Mouse (Mus musculus) frontal cortex, postnatal 14 days (tissue): ENCODE results near the gene Sort1.
"Not testable (repeated sequence)": the region's sequence is repeated elsewhere in the genome, so short reads cannot be mapped to it uniquely, and the experiment has no call there.

Experiments
- DNase-seq, 2 experiments: peaks; one replicate each; pipeline ENCODE4 v3.0.0; 2022; ENCODE audit warnings: low spot score in 2 of 2

Sort1 gene

DNA sequence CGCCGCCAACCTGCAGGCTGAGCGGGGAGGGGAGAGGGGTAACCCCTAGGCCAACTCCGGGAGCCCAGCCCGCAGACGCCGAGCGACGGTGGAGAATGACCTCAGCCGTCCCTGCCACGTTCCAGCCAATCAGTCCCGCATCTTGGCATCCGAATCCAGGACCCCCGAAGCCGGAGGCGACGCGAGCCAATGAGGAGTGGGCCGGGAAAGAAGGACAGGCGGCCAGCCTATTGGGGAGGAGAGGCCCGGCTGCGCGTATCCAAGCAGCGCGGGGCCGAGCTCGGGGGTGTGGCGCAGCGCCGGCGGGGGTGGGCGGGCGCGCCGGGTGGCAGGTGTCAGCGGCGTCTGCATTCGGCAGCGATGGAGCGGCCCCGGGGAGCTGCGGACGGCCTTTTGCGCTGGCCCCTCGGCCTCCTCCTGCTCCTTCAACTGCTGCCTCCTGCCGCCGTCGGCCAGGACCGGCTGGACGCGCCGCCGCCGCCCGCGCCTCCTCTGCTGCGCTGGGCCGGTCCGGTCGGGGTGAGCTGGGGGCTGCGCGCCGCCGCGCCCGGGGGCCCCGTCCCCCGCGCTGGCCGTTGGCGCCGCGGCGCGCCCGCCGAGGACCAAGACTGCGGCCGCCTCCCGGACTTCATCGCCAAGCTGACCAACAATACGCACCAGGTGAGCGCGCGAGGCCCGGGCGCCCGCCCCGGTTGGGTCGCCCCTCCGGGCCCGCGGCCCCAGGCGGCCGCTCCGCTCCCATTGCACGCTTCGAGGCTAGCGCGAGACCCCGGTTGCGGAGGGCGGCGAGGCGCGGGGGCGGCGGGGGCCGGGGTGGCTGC lies at the start of gene Sort1:
Gene Sort1, plus strand, starts transcription at position 302 of the 821 bp plus-strand sequence.
- peak; percentile 88 to 90 for DNase-seq

DNA sequence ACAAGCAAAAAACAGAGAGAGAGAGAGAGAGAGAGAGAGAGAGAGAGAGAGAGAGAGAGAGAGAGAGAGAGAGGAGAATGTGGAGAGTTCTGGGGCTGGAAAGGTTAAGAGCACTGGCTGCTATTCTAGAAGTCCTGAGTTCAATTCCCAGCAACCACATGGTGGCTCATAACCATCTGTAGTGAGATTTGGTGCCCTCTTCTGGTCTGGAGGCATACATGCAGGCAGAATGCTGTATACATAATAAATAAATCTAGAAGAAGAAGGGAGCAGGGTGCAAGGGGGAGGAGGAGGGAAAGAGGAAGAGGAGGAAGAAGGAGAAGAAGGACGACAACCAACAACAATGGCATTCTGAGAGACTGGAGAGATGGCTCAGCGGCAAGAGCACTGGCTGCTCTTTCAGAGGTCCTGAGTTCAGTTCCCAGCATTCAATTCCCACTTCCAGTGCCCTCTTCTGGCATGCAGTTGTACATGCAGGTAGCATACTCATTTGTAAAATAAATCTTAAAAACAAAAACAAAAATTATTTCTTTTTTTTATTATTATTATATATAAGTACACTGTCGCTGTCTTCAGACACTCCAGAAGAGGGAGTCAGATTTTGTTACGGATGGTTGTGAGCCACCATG lies 46.3 kb upstream of the Sort1 start:
- DNase-seq, result not testable (repeated sequence)

DNA sequence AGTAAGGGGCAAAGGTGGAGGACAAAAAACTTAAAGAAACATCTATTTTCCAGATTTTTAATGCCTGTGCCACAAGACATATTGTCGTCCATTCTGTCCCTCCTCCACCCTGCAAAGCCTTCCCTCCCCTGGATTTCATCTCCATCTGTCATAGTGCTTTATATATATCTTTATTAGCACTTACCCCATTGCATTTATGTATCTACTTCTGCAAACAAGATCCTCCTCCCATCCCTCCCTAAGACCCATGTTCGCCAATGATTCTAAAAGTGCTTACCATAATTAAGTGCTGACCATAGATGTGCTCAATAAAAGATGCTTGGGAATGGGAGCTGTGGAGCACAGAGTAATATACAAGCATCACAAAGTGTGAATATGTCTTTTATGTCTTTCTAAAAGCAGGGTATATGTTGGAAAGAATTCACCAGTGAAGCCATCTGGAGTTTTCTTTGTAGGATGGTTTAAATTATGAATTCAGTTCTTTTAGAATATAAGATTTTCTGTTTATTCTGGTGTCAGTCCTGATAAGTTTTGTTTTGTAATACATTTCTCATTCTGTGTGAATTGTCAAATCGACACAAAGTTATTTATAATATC lies 42.5 kb upstream of the Sort1 start:
- DNase-seq, result no peak

DNA sequence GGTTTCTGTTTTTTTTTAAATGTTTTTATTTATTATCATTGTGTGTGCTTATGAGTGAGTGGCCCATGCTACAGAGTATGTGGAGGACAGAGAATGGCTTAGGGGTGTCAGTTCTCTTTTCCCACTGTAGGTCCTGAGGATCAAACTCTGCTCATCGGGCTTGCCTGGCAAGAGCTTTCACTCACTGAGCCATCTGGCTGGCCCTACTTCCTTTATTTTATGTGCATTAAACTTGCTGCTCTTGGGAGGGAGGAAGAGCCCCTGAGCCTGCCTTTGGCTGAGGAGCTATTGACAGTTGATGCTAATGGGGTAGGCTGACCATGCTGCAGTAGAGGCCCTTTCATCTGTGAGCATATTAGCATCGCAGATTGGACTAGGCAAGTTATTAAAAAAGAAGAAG lies 37.0 kb upstream of the Sort1 start:
- DNase-seq, result no peak

DNA sequence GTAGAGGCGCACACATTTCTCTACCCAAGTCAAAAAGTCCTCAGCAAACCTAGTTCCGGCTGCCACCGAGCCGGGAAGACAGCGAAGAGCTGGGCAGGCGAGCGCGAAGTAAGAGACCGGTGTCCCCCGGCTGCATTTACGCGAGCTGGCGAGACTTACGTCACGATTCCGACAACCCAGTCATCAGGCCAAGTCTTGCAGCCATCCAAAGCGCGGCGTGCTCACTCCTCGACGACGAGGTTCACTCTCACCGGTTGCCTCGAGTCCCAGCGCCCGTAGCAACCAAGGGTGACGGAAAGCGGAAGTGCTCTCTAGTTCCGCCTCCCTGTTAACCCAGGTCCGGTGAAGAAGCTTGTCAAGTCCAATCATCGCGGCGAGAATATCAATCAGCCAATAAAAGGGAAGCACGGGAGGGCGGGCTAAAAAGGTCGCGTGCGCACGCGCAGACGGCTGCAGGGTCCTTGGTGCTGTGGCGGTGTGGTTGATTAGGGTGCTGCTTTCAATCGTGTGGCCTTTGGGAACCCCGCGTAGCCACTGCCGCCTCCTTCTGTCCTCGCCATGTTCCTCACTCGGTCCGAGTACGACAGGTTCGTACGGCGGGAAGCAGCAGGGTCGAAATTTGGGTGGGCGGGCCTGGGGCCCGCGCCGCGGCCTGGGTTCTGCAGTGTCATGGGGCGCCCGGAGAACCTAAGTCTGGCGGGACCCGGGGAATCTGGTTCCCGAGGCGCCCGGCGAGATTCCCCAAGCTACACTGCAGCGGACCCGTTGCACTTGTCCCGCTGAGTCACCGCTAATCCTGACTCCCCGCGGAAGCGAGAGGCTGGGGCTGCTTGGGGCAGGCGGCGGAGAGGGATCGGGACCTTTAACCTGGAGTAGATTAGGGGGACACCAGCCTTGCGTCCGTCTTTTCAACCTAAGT lies 26.9 kb upstream of the Sort1 start, which contains the start of gene Psma5:
Gene Psma5, plus strand, starts transcription at position 208 of the 919 bp plus-strand sequence.
- peak; percentile 92 to 94 for DNase-seq

DNA sequence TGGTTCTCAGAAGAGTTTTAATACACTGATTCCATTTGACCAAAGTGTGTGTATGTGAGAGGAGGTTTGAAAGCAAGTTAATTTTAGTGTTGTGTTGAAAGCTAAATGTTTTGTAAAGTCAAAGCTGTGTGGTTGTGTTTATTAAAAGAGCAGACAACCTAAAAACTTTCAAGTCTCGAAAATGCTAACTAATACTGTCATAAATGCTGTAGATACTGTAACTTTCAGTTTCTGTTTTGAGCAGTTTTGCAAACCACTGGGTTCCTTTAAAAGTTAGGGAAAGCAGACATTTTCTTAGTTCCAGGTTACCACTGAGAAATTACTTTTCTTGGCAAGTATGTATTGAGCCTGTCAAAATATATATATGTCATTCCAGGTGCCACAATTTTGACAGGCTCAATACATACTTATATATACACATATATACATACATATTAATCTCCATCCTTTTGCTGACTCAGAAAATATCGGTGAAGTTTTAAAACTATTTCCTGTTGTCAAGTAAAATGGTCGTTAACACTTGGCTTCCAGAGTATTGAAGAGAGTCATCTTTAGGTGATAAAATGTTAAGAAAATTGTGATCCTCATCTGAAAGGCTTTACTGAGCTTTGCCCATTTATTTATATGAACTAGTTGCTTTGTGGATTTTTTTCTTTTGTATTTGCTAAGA lies 25.9 kb upstream of the Sort1 start:
- DNase-seq, result no peak

DNA sequence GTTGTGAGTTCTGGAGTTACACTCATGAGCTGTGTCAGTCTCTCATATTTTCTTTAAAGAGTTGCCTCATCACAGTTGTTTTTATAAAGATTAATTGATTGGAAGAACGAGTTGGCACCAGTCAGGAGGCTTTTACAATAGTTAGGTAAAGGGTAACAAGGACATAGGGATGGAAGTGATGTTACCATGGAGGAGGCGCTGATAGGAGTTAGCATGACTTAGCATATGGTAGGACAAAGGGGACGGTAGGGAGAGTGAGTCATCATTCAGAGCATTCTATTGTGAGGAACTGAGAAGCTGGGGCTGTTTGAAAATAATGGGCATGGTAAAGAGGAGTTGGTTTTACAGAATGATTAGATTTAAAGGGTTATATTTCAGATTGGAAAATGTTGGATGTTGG lies 24.6 kb upstream of the Sort1 start:
- no peak for DNase-seq

DNA sequence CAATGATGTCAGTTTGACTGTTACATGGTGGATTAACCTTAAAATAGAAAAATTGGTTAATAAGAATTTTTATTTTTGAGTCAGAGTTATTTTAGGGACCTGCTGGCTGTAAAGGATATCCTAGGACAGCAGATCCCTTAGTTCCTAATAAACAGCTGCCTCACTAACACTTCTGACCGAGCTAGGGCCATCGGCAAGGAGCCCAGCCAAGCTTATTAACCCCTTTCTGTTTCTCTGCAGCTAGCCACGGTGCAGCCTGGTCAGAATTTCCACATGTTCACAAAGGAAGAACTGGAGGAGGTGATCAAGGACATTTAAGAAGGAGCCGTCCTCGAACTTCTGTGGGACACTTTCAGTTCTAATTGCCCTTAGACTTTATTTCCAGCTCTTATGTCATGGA lies 4.4 kb upstream of the Sort1 start:
- DNase-seq, result not testable (repeated sequence)

DNA sequence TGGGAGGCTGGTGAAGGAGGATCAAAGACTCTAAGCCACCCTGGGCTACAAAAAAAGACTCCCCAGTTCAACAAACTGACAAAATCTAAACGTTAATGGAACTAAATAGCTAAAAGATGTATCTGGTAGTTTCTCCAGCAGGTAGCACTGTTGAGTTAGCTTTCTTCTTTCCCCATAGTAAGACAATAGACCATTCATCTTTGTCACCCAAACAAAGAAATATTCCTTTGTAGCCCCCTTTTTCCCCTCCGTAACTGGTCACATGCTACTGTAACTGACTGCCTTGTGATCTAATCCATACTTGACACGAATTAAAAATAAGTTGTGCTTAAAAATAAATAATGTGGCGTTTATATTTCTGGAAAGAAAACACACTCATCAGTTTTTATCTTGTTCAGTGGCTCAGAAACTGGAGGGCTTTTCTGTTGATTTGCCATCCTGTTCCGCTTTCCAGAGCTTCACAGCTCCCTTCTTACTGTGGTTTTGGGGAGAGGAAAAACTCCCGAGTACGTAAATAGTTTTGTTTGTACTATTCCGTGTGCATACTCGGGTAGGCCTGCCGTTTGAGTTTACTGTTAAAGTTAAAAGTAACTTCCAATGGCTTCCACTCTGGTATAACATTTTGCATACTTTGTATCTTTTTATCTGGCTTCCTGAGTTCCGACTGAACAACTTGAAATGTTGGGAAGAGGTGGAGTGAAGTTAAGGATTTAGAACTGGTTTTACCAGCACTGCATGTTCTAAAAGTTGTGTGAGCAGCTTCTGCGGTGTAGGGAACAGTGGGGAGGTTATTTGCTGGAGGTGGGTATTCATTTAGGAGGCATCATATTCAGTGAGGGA lies 1.3 kb upstream of the Sort1 start:
- DNase-seq, result no peak

DNA sequence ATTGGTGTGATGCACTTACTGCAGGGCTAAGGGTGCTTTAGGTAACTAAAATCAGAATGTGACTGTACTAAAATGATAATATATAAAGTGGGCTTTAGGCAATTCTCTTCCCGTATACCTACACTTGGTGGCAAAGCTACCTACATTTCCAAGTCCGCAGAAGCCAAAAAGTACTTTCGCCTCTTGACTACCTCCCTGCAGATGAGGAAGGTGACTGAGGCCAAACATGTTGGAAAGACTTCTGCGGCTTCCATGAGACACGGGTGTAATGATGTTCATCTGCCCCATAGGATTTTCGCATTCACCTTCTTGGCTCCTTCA lies 681 bp upstream of the Sort1 start:
- no peak for DNase-seq

DNA sequence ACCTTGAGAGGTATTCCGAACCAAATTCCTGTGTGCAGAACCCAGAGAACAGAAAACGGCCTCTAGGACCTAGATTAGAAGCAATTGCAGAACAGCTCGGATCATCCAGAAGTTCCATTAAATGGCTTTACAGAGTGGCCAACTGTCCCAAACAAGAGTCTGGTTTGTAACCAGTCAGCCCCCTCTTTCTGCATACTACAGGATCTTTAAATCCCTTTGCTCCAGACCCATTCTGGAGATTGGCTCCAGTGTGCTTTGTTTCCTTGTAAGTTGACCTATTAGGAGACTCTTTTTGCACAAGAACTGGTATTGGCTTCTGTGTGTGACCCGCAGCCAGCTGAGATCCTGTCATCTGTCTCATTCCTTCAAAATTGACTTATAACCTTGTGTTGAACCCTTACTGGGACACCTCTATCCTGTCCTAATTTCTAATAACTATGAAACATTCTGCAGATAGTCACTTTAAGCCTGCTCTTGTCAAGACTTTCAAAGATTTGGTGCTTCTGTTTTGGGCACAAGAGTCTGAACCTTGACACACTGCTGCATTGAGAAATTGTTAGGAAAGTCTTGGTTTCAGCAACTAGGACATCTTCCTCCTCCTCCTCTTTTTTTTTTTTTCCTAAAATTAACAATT lies 1.3 kb downstream of the Sort1 start:
- no peak for DNase-seq

DNA sequence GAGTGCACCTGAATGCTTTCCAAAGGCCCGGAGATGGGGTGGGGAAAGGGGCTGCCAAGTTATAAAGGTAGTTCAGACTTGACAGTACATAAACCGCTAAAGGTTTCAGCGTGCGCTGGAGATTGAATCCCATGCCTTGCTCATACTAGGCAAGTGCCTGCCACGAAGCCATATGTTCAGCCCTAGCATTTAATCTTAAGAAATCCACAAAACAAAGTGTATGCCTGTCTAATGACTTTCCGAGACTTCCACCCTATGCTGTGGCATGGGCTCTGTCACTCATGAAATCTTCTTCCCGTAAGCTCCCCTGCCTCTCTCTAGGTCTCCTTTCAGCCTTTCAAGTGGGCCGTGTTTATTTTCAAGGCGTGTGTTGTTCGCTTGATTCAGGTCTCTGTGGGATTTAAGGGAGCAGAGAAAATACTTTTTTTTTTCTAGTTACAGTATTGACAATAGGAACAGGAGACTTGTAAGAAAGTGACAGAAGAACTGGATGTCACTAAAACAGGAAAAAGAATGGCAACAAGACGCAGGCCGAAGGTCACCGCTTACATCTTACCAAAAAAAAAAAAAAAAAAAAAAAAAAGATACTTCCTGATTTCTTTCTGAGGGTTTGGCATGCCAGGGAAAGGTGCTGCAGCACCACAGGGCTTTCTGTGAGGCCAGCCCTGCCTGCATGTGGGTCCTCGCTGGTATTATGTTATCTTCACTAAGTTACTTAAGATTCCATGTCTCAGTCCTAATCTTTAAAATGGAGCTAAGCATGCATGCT lies 3.0 kb downstream of the Sort1 start:
- DNase-seq, result no peak

DNA sequence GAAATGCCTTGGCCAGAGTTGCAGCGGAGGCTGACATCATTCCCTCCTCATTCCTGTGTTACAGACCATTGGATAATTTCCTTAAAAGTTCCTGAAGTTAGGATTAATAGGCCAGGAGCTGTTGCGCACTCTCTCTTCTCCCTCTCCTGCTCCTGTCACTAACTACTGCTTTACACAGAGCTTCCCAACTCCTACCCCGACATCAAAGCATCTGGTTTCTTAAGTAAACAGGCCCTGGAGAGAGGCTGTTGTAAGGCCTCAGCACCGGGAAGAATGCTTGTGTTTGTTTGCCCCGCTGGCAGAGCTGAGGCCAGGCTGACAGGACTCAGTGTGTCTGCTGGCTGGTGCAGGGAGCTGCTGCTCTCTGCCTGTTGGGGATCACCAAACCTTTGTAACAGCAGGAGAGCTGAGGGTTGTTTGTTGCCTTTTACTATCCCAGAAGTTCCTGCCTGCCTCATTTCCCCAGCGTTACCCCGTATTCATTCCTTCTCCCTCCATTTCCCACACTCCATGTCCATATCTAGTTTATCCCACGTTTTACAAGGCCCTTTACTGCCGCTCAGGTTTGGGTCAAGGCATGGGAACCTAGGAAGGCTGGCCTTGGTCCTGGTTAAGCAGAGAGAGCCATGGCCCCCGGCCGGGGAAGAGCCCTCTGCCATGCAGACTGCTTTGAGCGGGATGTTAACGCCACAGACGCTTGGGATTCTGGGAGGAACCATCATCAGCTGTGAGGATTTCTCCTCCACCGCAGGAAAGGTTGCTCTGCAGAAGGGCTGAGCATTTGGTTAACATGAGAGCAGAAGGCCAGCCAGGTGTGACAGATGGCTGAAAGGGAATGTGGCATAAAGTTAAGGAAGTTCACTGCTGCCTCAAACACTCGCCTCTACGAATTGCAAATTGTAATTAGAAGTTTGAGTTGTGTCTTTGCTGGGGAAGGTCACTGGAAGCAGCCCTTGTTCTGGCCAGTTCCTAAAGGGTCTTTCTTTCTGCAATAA lies 4.2 kb downstream of the Sort1 start:
- DNase-seq, result peak in 1 of 2 experiments; percentile 41

DNA sequence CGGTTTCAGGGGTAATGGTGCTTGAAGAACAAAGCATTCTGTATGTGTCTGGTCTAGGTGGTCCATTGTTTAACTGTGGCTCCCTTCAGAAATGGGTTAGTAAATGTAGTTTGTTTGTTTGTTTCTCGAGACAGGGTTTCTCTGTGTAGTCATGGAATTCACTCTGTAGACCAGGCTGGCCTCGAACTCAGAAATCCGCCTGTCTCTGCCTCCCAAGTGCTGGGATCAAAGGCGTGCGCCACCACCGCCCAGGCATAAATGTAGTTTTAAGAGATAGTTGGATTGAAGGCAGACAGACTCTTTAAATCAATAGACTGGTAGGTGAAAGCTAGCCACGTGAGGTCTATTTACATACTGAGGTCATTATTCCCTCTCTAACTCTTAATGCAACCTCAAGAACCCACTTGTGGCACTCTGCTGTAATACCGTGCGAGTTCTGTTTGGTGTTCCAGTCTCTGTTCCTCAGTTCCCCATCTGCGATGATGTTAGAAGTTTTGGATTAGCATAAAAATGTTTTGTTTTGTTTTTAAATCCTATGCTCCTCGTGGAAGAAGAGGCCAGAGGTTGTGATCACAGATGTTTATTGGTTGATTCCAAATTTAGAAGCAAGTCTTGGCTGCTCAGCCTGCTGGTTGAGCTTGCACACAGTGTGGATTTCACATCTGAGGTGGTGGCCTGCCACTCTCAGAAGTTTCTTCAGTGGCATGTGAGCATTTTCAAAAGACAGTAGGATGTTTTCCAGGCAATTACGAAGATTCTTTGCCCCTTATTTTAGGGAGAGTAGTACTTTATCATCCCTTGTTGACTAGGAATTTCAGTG lies 5.6 kb downstream of the Sort1 start:
- no peak for DNase-seq

DNA sequence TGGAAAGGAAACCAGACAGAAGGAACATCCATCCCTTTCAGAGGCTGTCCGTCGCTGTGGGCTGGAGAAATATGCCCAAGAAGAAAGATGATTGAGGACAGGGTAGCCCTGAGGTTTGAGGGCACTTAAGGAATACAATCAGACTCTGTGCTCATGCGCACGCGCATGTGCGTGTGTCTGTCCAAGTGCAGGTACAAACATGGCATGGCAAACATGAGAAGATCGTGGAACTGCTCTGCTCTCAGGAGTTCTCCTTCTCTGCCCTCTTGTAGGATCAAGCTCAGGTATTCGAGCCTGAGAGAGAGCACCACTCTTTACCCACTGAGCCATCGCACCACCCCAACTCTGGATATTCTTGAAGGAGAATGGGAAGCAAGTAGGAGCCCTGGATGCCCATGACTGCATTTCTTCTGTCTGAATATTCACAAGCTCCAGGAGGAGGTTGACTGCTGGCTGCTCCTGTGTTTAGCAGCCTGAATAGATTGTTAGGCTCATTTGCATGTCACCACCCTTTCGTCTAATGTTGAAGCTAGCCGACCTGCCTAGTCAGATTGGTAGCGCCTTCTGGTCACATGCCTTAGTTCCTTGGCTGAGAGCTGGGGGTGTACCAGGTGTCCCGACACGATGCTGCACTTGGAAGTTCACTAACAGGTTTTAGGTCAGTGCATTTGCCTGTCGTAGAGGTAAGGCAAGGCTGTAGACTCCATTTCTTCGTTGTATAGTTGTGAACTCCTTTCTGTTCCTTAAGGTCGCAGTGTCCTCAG lies 7.3 kb downstream of the Sort1 start:
- DNase-seq, result no peak

DNA sequence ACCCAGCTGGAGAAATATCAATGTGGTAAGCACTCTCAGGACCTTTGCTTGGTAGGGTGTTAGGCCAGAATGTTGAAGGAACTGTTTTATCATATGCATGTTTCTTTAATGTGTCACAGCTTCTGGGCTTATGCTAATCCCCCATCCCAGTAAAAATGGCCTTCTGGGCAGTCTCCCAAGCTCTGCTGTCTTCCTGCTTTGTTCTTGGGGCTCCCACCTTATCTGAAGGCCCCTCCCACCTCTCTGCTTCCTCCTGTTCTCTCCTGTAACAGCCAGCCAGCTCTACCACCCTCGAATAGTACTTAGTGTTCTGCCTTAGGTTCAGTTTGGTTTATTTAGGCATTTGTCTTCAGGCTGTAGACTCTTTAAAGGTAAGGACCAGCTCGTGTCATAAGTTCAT lies 10.5 kb downstream of the Sort1 start:
- DNase-seq, result no peak
